Mouse (Mus musculus) embryonic fibroblast, embryonic 13.5 days (primary cell): Measurements from ENCODE around the gene Heatr4. TPM values are rescaled to one million over a fixed set of nuclear protein-coding genes. Genes with fewer than 3 reads are reported as not detected.
"Not testable (repeated sequence)": the region's sequence is repeated elsewhere in the genome, so short reads cannot be mapped to it uniquely, and the experiment has no call there.

ENCODE experiments used
- H3K27ac ChIP-seq: 2 replicates; pipeline ENCODE4 v1.5.1; 2012; ENCODE audit warnings: low read length, control low read depth, inconsistent platforms; ENCODE audit not compliant: insufficient read depth
- H3K4me1 ChIP-seq: 2 replicates; pipeline ENCODE4 v1.6.1; 2011; ENCODE audit warnings: low read length; ENCODE audit not compliant: control insufficient read depth, insufficient read depth
- H3K4me3 ChIP-seq: 2 replicates; pipeline ENCODE4 v1.5.1; 2011; ENCODE audit warnings: mild to moderate bottlenecking, control low read depth, low read length; ENCODE audit not compliant: insufficient read depth
- CTCF ChIP-seq: IDR thresholded peaks from 2 replicates; pipeline ENCODE4 v1.5.1; 2011; ENCODE audit warnings: mild to moderate bottlenecking, control low read depth, low read length, moderate library complexity, borderline replicate concordance; ENCODE audit not compliant: insufficient read depth
- POLR2A ChIP-seq: IDR thresholded peaks from 2 replicates; pipeline ENCODE4 v1.6.1; 2011; ENCODE audit warnings: low read depth, mild to moderate bottlenecking, control low read depth, low read length, moderate library complexity
- polyA plus RNA-seq: library from polyadenylated mRNA; stranded (reverse); fragments of >200 nt; gene quantifications from 2 replicates; pipeline ENCODE4 v1.2.4, GENCODE M21; 2011; ENCODE audit warnings: low read depth; ENCODE audit not compliant: missing spikeins, insufficient read length

Gene Heatr4
- polyA plus RNA-seq = not detected in 2 replicates

- H3K4me3 ChIP-seq = no peak within 1 kb of the TSS
- peaks cover 2% of the 10 kb centered on the region; the same call in 1 of the 2 replicates for H3K4me1 ChIP-seq
- no peak for TF ChIP-seq CTCF
- TF ChIP-seq POLR2A = no peak
- H3K27ac ChIP-seq = no peak within 1 kb of the TSS
Measured at GRCm38 (mm10) chr12:83984752-83985151, at the start of gene Heatr4. TSS of gene Heatr4 (minus strand) at chr12:83984852.

- Histone ChIP-seq H3K4me3 (no peak overlapping the region), H3K4me1 (no peaks in the 10 kb centered on the region), H3K27ac (no peak overlapping the region)
- TF ChIP-seq POLR2A (no peak), CTCF (no peak)
Measured at GRCm38 (mm10) chr12:84034108-84034507, 49.5 kb upstream of the Heatr4 start.

DNA sequence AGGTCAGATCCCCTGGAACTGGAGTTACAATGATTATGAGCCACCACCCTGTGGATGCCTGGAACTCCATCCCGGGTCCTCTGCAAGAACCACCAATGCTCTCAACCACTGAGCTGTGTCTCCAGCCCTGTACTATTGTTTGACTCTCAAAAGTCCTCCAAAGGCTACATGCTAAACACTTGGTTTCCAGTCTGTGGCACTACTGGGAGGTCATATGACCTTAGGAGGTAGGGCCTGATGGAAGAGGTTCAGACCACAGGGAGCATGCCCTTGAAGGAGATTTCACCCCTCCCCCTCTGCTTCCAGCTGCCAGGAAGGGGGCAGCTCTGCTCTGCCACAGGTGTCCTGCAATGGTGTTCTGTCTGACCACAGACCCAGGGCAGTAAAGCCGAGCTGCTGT, 48.6 kb upstream of the Heatr4 start:
- not testable (repeated sequence) for H3K4me3 ChIP-seq, H3K27ac ChIP-seq, H3K4me1 ChIP-seq

- Histone ChIP-seq H3K4me3 (no peak overlapping the region), H3K4me1 (no peaks in the 10 kb centered on the region), H3K27ac (no peak overlapping the region)
- TF ChIP-seq CTCF = no peak
- TF ChIP-seq POLR2A = no peak
Measured at GRCm38 (mm10) chr12:84032854-84033253, 48.2 kb upstream of the Heatr4 start.

DNA sequence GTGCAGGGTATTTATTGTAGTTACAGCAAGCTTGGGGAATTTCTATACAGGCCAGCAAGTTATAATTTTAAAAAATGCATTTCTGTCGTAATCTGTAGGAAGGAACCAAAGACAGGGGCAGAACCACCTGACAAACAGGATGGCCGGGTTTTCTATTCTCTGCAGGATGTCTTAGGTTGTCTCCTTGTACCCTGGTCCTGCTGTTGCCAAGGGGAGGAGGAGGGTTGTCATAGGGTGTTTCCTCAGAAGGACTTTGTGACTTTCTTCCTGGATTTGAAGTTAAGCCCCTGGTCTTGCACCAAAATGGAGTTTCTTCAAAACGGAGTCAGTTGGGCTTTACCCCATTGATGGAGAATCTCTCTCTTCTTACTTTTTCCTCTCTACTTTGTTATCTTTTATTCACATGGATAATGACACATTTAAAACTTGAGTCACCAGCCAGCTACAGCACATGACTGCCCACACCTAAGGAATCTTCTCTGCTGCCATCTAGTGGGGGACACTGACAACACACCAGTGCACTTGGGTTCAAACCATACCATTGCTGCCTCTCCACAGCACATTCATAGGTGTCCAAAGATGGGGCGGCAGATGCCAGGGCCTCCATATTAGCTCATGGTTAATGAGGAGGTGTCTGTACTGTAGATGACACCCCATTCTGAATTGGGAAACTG, 46.1 kb upstream of the Heatr4 start:
- Histone ChIP-seq H3K27ac (no peak overlapping the region), H3K4me3 (no peak overlapping the region), H3K4me1 (no peaks in the 10 kb centered on the region)
- TF ChIP-seq CTCF = peak; percentile 74; the same call in 1 of the 2 replicates
- no peak for TF ChIP-seq POLR2A

GRCm38 (mm10) chr12:84029043-84029442, 44.4 kb upstream of the Heatr4 start:
- not testable (repeated sequence) for H3K4me3 ChIP-seq, H3K4me1 ChIP-seq, H3K27ac ChIP-seq

DNA sequence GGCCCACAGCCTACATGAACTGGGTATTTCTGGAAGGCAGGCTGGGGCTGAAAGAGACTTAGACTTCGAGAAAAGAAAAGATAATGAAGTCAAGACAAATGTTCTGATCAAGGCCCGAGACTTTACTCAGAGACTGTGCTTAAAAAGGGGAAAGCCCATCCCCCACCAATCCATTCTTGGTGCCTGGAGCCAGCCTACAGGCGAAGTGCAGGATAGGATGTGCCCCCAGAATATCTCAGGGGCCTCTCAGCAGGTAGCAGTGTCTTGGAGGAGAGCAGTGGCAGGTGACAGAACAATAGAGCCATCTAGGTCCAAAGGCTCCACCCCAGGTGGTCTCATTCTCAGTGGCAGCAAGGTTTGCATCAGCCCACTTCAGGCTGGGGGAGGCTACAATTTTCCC, 43.7 kb upstream of the Heatr4 start:
- H3K4me3 ChIP-seq, H3K4me1 ChIP-seq, H3K27ac ChIP-seq: not testable (repeated sequence)

DNA sequence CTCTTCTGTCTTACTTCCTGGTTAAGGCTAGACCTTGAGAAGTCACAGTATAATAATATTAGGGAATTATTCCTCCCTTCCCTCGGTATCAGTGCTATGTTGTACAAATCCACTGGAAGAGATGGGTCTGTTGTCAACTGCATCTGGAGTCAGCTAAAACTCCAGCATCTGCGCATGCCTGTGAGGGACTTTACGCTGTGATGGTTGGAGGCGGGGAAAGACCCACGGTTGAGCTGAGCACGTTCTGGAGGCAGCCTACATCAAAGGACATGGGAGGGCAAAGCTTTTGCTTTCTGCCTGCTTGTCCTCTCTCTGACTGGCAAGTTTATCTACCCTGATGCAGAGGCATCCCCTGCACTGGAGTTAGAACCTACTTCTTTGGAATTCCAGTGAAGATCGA, 41.2 kb upstream of the Heatr4 start:
- H3K4me1 ChIP-seq = no peaks in the 10 kb centered on the region
- no peak overlapping the region for H3K27ac ChIP-seq
- no peak for TF ChIP-seq CTCF
- TF ChIP-seq POLR2A = no peak
- no peak overlapping the region for H3K4me3 ChIP-seq

- no peaks in the 10 kb centered on the region for H3K4me1 ChIP-seq
- H3K27ac ChIP-seq = no peak overlapping the region
- TF ChIP-seq POLR2A = no peak
- TF ChIP-seq CTCF = no peak
- no peak overlapping the region for H3K4me3 ChIP-seq
Measured at GRCm38 (mm10) chr12:84023052-84023745, 38.5 kb upstream of the Heatr4 start.

DNA sequence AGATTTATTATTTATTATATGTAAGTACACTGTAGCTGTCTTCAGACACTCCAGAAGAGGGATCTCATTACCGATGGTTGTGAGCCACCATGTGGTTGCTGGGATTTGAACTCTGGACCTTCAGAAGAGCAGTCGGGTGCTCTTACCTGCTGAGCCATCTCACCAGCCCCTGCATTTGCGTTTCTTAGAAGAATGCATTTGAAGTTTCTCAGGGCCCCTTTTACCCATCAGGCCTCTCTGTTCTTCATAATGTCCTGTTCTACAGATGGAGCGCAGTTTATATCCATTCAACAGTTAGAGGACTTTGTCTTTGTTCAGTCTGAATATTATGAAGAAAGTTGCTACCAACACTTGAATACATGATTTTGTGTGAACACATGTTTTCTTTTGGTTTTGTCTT, 37.6 kb upstream of the Heatr4 start:
- not testable (repeated sequence) for H3K4me3 ChIP-seq, H3K4me1 ChIP-seq, H3K27ac ChIP-seq

DNA sequence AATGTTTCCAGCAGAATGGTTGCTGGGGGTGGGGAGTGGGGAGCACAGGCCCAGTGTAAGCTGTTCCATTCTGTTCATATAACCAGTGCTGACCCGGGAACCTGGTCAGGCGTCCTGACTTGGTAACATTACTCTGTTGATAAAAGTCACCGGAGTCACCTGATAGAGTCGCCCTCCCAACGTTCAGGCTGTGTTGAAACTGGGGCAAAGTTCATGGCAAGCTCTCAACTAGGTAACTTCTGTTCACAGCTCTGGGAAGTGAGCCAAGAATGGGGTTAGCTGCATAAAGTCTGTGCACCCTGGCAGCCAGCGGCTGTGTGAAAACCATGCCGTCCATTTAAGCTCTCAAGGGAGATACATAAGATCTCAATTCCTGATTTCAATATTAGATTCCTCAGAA, 35.9 kb upstream of the Heatr4 start:
- not testable (repeated sequence) for H3K27ac ChIP-seq, H3K4me3 ChIP-seq, H3K4me1 ChIP-seq
